ENCODE assay signal across 36 mouse cellular contexts in genomic region chr10:53272228-53272627, GRCm38 (mm10).
"Had no signal": no experiment of that assay in that cellular context is flagged by ENCODE, and none has a peak within 500 bp of the region (broad histone marks: within the 10 kb centered on the region; RNA-seq: fewer than 3 reads in every experiment).

No protein-coding gene starts in this region.

- H3K9ac ChIP-seq: heart, embryonic 12.5 days; heart, embryonic 13.5 days; heart, embryonic 15.5 days; hindbrain, embryonic 12.5 days; hindbrain, embryonic 13.5 days; hindbrain, embryonic 14.5 days; hindbrain, embryonic 15.5 days; intestine, embryonic 15.5 days; kidney, embryonic 15.5 days had no signal

- H3K36me3 ChIP-seq: heart, embryonic 10.5 days; hindbrain, embryonic 12.5 days; intestine, embryonic 15.5 days had no signal

- H3K9me3 ChIP-seq: heart, embryonic 10.5 days; heart, embryonic 12.5 days; heart, embryonic 13.5 days; heart, embryonic 15.5 days; hindbrain, embryonic 10.5 days; hindbrain, embryonic 12.5 days; hindbrain, embryonic 13.5 days; hindbrain, embryonic 15.5 days; intestine, embryonic 15.5 days; kidney, embryonic 15.5 days had no signal

- ATAC-seq: hindbrain, embryonic 16.5 days; inflammation-experienced regulatory T-cells, adult 6 months; intestine, embryonic 15.5 days; intestine, embryonic 16.5 days; intestine, postnatal 0 days had no signal

- H3K27ac ChIP-seq: heart, adult 2 months; heart, embryonic 10.5 days; heart, embryonic 13.5 days; heart, embryonic 15.5 days; hindbrain, embryonic 10.5 days; hindbrain, embryonic 12.5 days; hindbrain, embryonic 13.5 days; hindbrain, embryonic 14.5 days; hindbrain, embryonic 15.5 days; intestine, embryonic 15.5 days; kidney, embryonic 15.5 days; kidney, postnatal 0 days; layer of hippocampus, adult 2 months had no signal

- H3K4me2 ChIP-seq: heart, embryonic 11.5 days; heart, embryonic 12.5 days; heart, embryonic 13.5 days; heart, embryonic 15.5 days; hindbrain, embryonic 12.5 days; hindbrain, embryonic 13.5 days; hindbrain, embryonic 14.5 days; hindbrain, embryonic 15.5 days; intestine, embryonic 15.5 days; kidney, embryonic 15.5 days had no signal

- DNase-seq: heart, adult 18-20 months; heart, adult 2 months; heart, postnatal 10 days; heart, postnatal 14 days; heart, postnatal 36 days; heart, postnatal 4 days; kidney, adult 11 months; kidney, adult 18-20 months; kidney, adult 2 months; kidney, adult 8-10 months; kidney, adult 9 months; kidney, postnatal 10 days; kidney, postnatal 14 days; kidney, postnatal 25 days; kidney, postnatal 36 days; kidney, postnatal 4 days; layer of hippocampus, adult 9-11 months; layer of hippocampus, postnatal 36 days had no signal

- H3K4me1 ChIP-seq: heart, embryonic 10.5 days; heart, embryonic 12.5 days; heart, embryonic 13.5 days; heart, embryonic 15.5 days; hindbrain, embryonic 10.5 days; hindbrain, embryonic 12.5 days; hindbrain, embryonic 13.5 days; hindbrain, embryonic 15.5 days; intestine, embryonic 15.5 days; kidney, embryonic 15.5 days had no signal

- H3K4me3 ChIP-seq: heart, adult 2 months; heart, embryonic 10.5 days; heart, embryonic 12.5 days; heart, embryonic 13.5 days; heart, embryonic 15.5 days; hindbrain, embryonic 10.5 days; hindbrain, embryonic 12.5 days; hindbrain, embryonic 13.5 days; hindbrain, embryonic 15.5 days; intestine, embryonic 15.5 days; kidney, embryonic 15.5 days; layer of hippocampus, adult 2 months had no signal

- H3K27me3 ChIP-seq: heart, embryonic 12.5 days; heart, embryonic 13.5 days; heart, embryonic 15.5 days; hindbrain, embryonic 12.5 days; hindbrain, embryonic 13.5 days; hindbrain, embryonic 15.5 days; intestine, embryonic 15.5 days; kidney, embryonic 15.5 days had no signal
